Mouse (Mus musculus) kidney, embryonic 16.5 days (tissue): Measurements from ENCODE around the gene Cstf1. TPM values are rescaled to one million over a fixed set of nuclear protein-coding genes. Genes with fewer than 3 reads are reported as not detected.

Source experiments
- ATAC-seq: fragments of 200-750 bp; cut with Nextera tagmentation; 2 replicates; pipeline ENCODE4 v1.8.0; 2017; ENCODE audit warnings: moderate TSS enrichment; ENCODE audit not compliant: low FRiP score, low TSS enrichment
- H3K27ac ChIP-seq: fragments of 300-500 bp; sonication (generic); 2 replicates; pipeline ENCODE4 v1.5.1; 2014; ENCODE audit warnings: low read length
- H3K27me3 ChIP-seq: fragments of 300-500 bp; sonication (generic); 2 replicates; pipeline ENCODE4 v1.6.1; 2014; ENCODE audit warnings: low read length, control low read depth, mixed read lengths; ENCODE audit not compliant: insufficient read depth
- H3K36me3 ChIP-seq: fragments of 300-500 bp; sonication (generic); 2 replicates; pipeline ENCODE4 v1.6.1; 2014; ENCODE audit warnings: low read length, control low read depth, mixed read lengths; ENCODE audit not compliant: insufficient read depth
- H3K4me1 ChIP-seq: fragments of 300-500 bp; sonication (generic); 2 replicates; pipeline ENCODE4 v1.6.1; 2014; ENCODE audit warnings: low read length, control low read depth, mixed read lengths; ENCODE audit not compliant: insufficient read depth
- H3K4me2 ChIP-seq: fragments of 300-500 bp; sonication (generic); replicated peaks from 2 replicates; pipeline ENCODE4 v1.6.1; 2014; ENCODE audit warnings: low read depth, low read length
- H3K4me3 ChIP-seq: fragments of 300-500 bp; sonication (generic); 2 replicates; pipeline ENCODE4 v1.5.1; 2014; ENCODE audit warnings: mild to moderate bottlenecking, low read length
- H3K9ac ChIP-seq: fragments of 300-500 bp; sonication (generic); replicated peaks from 2 replicates; pipeline ENCODE4 v1.6.1; 2014; ENCODE audit warnings: low read length
- H3K9me3 ChIP-seq: fragments of 300-500 bp; sonication (generic); 2 replicates; pipeline ENCODE4 v1.6.1; 2016; ENCODE audit warnings: low read length, control low read depth
- WGBS: fragments of 180-500 bp; shearing (Covaris S2); extraction: QIAGEN DNeasy Blood & Tissue Kit; methylation state at CpG from one replicate; pipeline ENCODE4 v1.1.7; 2014; 5-methylcytosine and 5-hydroxymethylcytosine counted together
- polyA plus RNA-seq: library from polyadenylated mRNA; unstranded; fragments of >200 nt; fragmentation: Nextera tagmentation; extraction: Ambion mirVana; gene quantifications from 2 replicates; pipeline ENCODE4 v1.2.1, GENCODE M21; 2015

Gene Cstf1
- polyA plus RNA-seq, 1 experiment from 2014 or later: 38.3 TPM

DNA sequence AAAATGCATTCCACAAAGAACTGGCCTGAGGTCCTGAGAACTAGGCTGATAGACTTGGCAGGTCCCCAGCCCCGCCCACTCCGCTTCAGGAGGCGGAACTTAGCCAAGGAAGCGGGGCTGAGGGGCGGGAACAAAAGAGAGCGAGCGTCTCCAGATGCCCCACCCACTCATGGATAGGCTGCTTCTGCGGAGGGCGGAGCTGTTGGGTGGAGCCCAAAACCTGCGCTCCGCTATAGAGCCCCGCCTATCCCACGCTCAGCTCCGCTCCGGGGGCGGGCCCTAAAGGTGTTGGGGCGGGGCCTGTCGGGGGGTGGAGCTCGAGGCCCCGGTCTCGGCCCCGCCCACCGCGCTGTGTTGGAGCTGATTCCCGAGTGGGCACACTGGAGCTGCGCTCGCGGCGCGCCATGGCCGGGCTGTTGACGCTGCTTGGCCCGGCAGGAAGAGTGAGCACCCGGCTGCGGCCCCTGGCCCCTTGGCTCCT, 25.2 kb upstream of the Cstf1 start, which contains the start of gene Fam210b:
Gene Fam210b (plus strand): TSS at position 308 of the 481 bp plus-strand sequence.
- peak within 1 kb of the TSS; percentile 94 for H3K4me2 ChIP-seq

GRCm38 (mm10) chr2:172346034-172346929, 24.2 kb upstream of the Cstf1 start:
- no peak; the same call in 1 of the 2 replicates for ATAC-seq
- Histone ChIP-seq H3K36me3 (no peaks in the 10 kb centered on the region), H3K4me3 (peak overlapping the region; percentile 57), H3K27ac (no peak overlapping the region), H3K9ac (peak overlapping the region; percentile 62), H3K9me3 (no peaks in the 10 kb centered on the region), H3K4me1 (peaks cover 7% of the 10 kb centered on the region), H3K27me3 (no peaks in the 10 kb centered on the region), H3K4me2 (peak overlapping the region; percentile 94)
- 11% methylated on average over 31 of the region's 31 CpGs for WGBS

More for the DNA sequence above, 25.2 kb upstream of the Cstf1 start, which contains the start of gene Fam210b:
- H3K27ac ChIP-seq: no peak within 1 kb of the TSS
- WGBS: under 1% methylated on average over 28 of the region's 35 CpGs
- peak; percentile 96 for ATAC-seq
- H3K4me3 ChIP-seq: peak within 1 kb of the TSS; percentile 57
- H3K27me3 ChIP-seq: no peaks in the 10 kb centered on the region
- no peaks in the 10 kb centered on the region for H3K9me3 ChIP-seq
- no peaks in the 10 kb centered on the region for H3K36me3 ChIP-seq
- H3K4me1 ChIP-seq: peaks cover 7% of the 10 kb centered on the region
- H3K9ac ChIP-seq: peak within 1 kb of the TSS; percentile 62

GRCm38 (mm10) chr2:172346933-172347611, 23.4 kb upstream of the Cstf1 start:
- no peaks in the 10 kb centered on the region for H3K27me3 ChIP-seq
- no peaks in the 10 kb centered on the region for H3K9me3 ChIP-seq
- ATAC-seq: no peak
- H3K4me3 ChIP-seq: peak overlapping the region; percentile 57; the same call in 1 of the 2 replicates
- H3K4me2 ChIP-seq: peak overlapping the region; percentile 94
- peaks cover 7% of the 10 kb centered on the region for H3K4me1 ChIP-seq
- H3K9ac ChIP-seq: no peak overlapping the region
- no peak overlapping the region for H3K27ac ChIP-seq
- 56% methylated on average over 8 of the region's 8 CpGs for WGBS
- H3K36me3 ChIP-seq: no peaks in the 10 kb centered on the region

- Histone ChIP-seq H3K9me3 (no peaks in the 10 kb centered on the region), H3K27me3 (no peaks in the 10 kb centered on the region), H3K27ac (no peak overlapping the region), H3K4me2 (no peak overlapping the region), H3K9ac (0 out of 2 replicates have a peak overlapping the region, but pooled peaks have one; percentile 5), H3K4me1 (peaks cover 7% of the 10 kb centered on the region), H3K4me3 (no peak overlapping the region), H3K36me3 (no peaks in the 10 kb centered on the region)
- ATAC-seq: no peak
- 40% methylated on average over 3 of the region's 3 CpGs for WGBS
Observed at GRCm38 (mm10) chr2:172348297-172348950, 22.1 kb upstream of the Cstf1 start.

DNA sequence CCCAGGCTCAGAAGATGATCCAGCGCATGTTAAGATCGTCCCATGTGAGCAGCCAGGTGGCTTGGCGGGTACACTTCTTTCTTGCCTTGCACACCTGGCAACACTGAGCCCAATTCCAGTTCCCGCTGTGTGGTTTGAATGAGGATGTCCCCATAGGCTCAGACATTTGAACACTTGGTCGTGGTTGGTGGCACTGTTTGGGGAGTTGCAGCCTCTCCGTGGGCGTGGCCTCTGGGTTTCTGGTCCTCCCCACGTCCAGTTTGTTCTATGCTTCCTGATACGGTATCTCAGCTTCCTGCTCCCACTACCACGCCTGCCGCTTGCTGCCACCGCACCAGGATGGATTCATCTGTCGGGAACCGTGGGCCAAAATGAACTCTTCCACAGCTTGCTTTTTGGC, 20.7 kb upstream of the Cstf1 start:
- ATAC-seq: no peak
- no peaks in the 10 kb centered on the region for H3K9me3 ChIP-seq
- H3K4me3 ChIP-seq: no peak overlapping the region
- H3K36me3 ChIP-seq: 0 out of 2 replicates have a peak, but pooled peaks cover 5% of the 10 kb centered on the region
- H3K4me1 ChIP-seq: peaks cover 2% of the 10 kb centered on the region
- H3K27ac ChIP-seq: no peak overlapping the region
- WGBS: 80% methylated on average over 14 of the region's 14 CpGs
- no peak overlapping the region for H3K4me2 ChIP-seq
- no peak overlapping the region for H3K9ac ChIP-seq
- no peaks in the 10 kb centered on the region for H3K27me3 ChIP-seq

- WGBS: 50% methylated on average over 8 of the region's 8 CpGs
- Histone ChIP-seq H3K4me1 (no peaks in the 10 kb centered on the region; the same call in 1 of the 2 replicates), H3K27ac (no peak overlapping the region), H3K36me3 (peaks cover 13% of the 10 kb centered on the region), H3K4me3 (no peak overlapping the region), H3K4me2 (no peak overlapping the region), H3K9ac (no peak overlapping the region), H3K27me3 (no peaks in the 10 kb centered on the region), H3K9me3 (no peaks in the 10 kb centered on the region)
- no peak for ATAC-seq
Observed at GRCm38 (mm10) chr2:172350773-172351172, 19.7 kb upstream of the Cstf1 start.

- Histone ChIP-seq H3K36me3 (peaks cover 37% of the 10 kb centered on the region), H3K4me2 (no peak overlapping the region), H3K9ac (no peak overlapping the region), H3K27me3 (no peaks in the 10 kb centered on the region), H3K27ac (no peak overlapping the region), H3K4me3 (no peak overlapping the region), H3K9me3 (no peaks in the 10 kb centered on the region), H3K4me1 (no peaks in the 10 kb centered on the region)
- 82% methylated on average over 9 of the region's 9 CpGs for WGBS
- no peak for ATAC-seq
Observed at GRCm38 (mm10) chr2:172353218-172353617, 17.3 kb upstream of the Cstf1 start.

GRCm38 (mm10) chr2:172354761-172355160, 15.7 kb upstream of the Cstf1 start:
- Histone ChIP-seq H3K27me3 (no peaks in the 10 kb centered on the region), H3K36me3 (peaks cover 52% of the 10 kb centered on the region), H3K4me2 (no peak overlapping the region), H3K9me3 (no peaks in the 10 kb centered on the region), H3K4me1 (no peaks in the 10 kb centered on the region), H3K9ac (no peak overlapping the region), H3K4me3 (no peak overlapping the region), H3K27ac (no peak overlapping the region)
- 85% methylated on average over 9 of the region's 9 CpGs for WGBS
- no peak for ATAC-seq

DNA sequence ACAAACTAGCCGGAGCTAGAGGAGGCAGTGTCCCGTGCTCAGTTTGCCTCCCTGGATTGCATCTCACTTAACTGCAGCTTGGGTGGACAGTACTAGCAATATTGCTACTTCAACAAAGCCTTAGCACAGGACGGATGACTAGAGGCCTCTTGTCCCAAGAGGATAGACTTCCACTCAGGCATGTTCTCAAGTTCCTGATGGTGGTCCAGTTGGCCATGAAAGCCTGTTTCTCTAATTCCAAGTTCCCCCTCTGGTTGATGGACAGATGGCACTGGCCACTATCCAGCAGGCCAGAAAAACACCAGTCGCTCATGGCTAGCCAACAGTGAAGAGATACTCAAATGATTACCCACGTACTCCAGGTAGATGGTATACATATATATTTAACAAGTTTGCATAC, 14.6 kb upstream of the Cstf1 start:
- no peak for ATAC-seq
- peaks cover 59% of the 10 kb centered on the region for H3K36me3 ChIP-seq
- H3K9me3 ChIP-seq: no peaks in the 10 kb centered on the region
- H3K27ac ChIP-seq: no peak overlapping the region
- no peaks in the 10 kb centered on the region for H3K4me1 ChIP-seq
- no peaks in the 10 kb centered on the region for H3K27me3 ChIP-seq
- no peak overlapping the region for H3K9ac ChIP-seq
- H3K4me2 ChIP-seq: no peak overlapping the region
- WGBS: 78% methylated on average over 5 of the region's 5 CpGs
- no peak overlapping the region for H3K4me3 ChIP-seq
